Mouse (Mus musculus): ENCODE results near the gene 3110040M04Rik. TPM values are rescaled to one million over a fixed set of nuclear protein-coding genes. Genes with fewer than 3 reads are reported as not detected.

Gene 3110040M04Rik
- under 1 TPM in 1 of 2 experiments, not detected in 1; 0.23 TPM for polyA plus RNA-seq (2017; shearing (Covaris generic))

GRCm38 (mm10) chr1:151203818-151204217 lies at the start of gene 3110040M04Rik:
Gene 3110040M04Rik, plus strand, starts transcription at chr1:151204121.

GRCm38 (mm10) chr1:151182266-151182665 lies 21.7 kb upstream of the 3110040M04Rik start, which contains the start of gene Gm47985:
Gene Gm47985, plus strand, starts transcription at chr1:151182537.

GRCm38 (mm10) chr1:151192075-151192474 lies 11.8 kb upstream of the 3110040M04Rik start, which contains the start of gene Gm8947:
Gene Gm8947, plus strand, starts transcription at chr1:151192376.

GRCm38 (mm10) chr1:151198120-151198519 lies 5.8 kb upstream of the 3110040M04Rik start, which contains the start of gene Gm47995:
Gene Gm47995, plus strand, starts transcription at chr1:151198448.

GRCm38 (mm10) chr1:151209824-151210355 lies 6.0 kb downstream of the 3110040M04Rik start, which contains the start of gene Gm47996:
Gene Gm47996, plus strand, starts transcription at chr1:151210131.

Other genes starting within 250 kb of the 3110040M04Rik start
- under 1 TPM; 0.21 to 0.25 TPM for gene Hmcn1, start 210.7 kb upstream of the 3110040M04Rik start, polyA plus RNA-seq (2017; shearing (Covaris generic))
- gene Gm47985, start 21.6 kb upstream of the 3110040M04Rik start, polyA plus RNA-seq (2017; shearing (Covaris generic)) = under 1 TPM in 1 of 2 experiments, not detected in 1; 0.38 TPM
- under 1 TPM in 1 of 2 experiments, not detected in 1; 0.14 TPM for gene Gm8947, start 11.7 kb upstream of the 3110040M04Rik start, polyA plus RNA-seq (2017; shearing (Covaris generic))
- not detected for gene Gm47995, start 5.7 kb upstream of the 3110040M04Rik start, polyA plus RNA-seq (2017; shearing (Covaris generic))
- not detected for gene Gm47996, start 6.0 kb downstream of the 3110040M04Rik start, polyA plus RNA-seq (2017; shearing (Covaris generic))
- gene Ivns1abp, start 140.4 kb downstream of the 3110040M04Rik start, polyA plus RNA-seq (2017; shearing (Covaris generic)) = 100 to 1,000 TPM; 159 to 185 TPM
- 10 to 100 TPM; 31.4 to 37.2 TPM for gene Swt1, start 224.3 kb downstream of the 3110040M04Rik start, polyA plus RNA-seq (2017; shearing (Covaris generic))
- 10 to 100 TPM; 68.0 to 68.5 TPM for gene Trmt1l, start 224.4 kb downstream of the 3110040M04Rik start, polyA plus RNA-seq (2017; shearing (Covaris generic))